Mouse (Mus musculus) erythroblast, embryonic 14.5 days (primary cell): Measurements from ENCODE around the gene Gtf3c1.

Experiments used
- GATA1 ChIP-seq: IDR thresholded peaks from 2 replicates; pipeline ENCODE4 v1.6.1; 2012; ENCODE audit warnings: low read length, inconsistent platforms, mixed read lengths
- TAL1 ChIP-seq: IDR thresholded peaks from 3 replicates; pipeline ENCODE4 v1.6.1; 2012; ENCODE audit warnings: low read length, inconsistent platforms, mixed read lengths

DNA sequence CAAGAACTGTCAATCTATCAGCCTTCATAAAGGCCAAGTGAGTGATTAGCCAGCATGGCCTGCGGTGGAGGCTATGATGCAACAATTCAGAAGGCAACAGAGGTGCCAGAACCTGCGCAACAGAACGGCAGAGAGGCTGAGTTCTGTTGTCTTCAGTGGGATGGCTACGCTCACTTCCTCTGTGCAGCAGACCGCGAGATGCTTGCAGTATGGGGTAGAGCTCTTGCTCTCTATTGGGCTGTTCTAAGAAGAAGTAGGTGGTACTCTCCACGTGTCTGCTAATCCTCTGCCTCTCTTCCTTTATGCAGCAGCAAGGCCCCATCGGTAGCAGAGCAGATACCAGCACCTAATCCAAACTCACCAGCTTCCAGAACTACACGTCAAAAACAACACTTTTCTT lies 27.6 kb downstream of the Gtf3c1 start:
- TF ChIP-seq TAL1 (no peak), GATA1 (no peak)
